Mouse (Mus musculus) adrenal gland, postnatal 36 days (tissue): ENCODE results near the gene Vgll2. TPM values are rescaled to one million over a fixed set of nuclear protein-coding genes. Genes with fewer than 3 reads are reported as not detected.

Experiments
- DNase-seq, 2 experiments: peaks; one replicate each; pipeline ENCODE4 v3.0.0; 2021; ENCODE audit warnings: mixed read lengths in 1 of 2
- long read RNA-seq, 2 experiments: library from polyadenylated mRNA; stranded (forward); transcript quantifications; one replicate each; pipeline ENCODE4 v2.0.0; 2021; ENCODE audit warnings: borderline sequencing depth in 2 of 2
- total RNA-seq, 2 experiments: library from RNA; stranded (reverse); gene quantifications; 2 replicates each; pipeline ENCODE4 v1.2.3; 2021

The Vgll2 gene
- total RNA-seq = not detected
- long read RNA-seq, experiment 1, partial matches to known transcripts = 0 of 1 reads
- long read RNA-seq, experiment 1, other reads (novel, unspliced or antisense) = 0 of 1 reads
- long read RNA-seq, experiment 2 = 0 reads

DNA sequence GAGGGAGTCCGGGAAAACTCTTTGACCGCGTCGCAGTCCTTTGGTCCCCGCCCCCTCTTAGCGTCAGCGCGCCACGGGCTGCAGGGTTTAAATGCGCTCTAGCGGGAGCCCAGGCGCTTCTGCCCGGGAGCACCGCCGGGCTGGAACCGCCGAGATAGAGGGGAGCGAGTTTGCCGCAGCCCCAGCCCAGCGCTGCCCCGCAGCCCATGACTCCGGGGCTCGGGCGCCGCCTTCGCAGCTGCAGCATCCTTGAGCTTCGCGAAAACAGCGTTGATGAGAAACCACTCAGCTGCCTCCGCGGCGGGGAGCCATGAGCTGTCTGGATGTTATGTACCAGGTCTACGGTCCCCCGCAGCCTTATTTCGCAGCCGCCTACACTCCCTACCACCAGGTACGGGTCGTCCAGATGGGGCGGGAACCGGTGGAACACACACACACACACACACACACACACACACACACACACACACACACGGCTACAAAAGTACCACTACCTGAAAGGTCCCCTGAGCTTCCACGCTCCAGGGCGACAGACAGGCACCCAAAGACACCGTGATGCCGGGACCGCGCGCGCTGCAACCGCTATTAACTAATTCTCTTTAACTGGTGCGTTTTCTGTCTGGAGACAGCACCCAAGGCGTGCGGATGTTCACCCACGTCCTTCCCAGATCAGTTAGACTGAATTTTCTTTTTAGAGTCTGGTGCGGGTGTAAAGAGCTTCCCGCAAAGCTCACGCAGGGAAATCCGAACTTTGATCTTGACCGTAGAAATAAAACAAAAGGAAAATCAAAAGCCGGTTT, at the start of gene Vgll2:
TSS of gene Vgll2 (plus strand) at position 90 of the 800 bp plus-strand sequence.
- peak; percentile 58 to 64 for DNase-seq

DNA sequence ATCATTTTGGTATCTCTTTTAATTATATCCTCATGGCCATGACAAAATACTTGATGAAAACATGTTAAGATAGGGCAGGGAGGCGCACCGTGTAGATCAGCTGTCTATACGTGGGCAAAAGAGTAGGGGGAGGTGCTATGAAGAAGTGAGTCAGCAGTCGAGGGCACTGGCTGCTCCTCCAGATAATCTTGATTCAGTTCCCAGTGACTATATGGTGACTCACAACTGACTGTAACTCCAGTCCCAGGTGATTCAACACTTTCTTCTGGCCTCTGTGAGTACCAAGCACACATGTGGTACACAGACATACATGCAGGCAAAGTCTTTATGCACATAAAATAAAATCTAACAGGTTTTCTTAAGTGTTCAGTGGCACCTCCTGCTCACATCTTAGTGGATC, 47.2 kb upstream of the Vgll2 start:
- DNase-seq = peak; percentile 20 to 41

DNA sequence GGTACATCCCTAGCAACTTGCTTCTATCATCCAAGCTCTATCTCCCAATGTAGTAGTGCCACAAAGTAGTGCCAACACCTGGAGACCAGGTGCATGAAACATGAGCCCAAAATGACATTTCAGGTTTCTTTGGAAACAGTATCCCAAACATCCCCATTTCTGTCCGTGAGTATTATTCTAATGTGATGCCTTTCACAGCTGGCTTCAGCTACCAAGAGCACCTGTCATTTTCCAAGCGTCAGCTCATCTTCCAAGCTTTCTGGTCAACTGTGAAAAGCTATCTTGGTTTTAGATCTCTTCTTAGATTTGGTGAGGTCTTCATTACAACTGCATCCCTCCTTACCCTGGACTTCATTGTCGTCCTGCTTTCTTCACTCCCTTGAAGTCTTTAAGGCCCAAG, 46.7 kb upstream of the Vgll2 start:
- no peak for DNase-seq

DNA sequence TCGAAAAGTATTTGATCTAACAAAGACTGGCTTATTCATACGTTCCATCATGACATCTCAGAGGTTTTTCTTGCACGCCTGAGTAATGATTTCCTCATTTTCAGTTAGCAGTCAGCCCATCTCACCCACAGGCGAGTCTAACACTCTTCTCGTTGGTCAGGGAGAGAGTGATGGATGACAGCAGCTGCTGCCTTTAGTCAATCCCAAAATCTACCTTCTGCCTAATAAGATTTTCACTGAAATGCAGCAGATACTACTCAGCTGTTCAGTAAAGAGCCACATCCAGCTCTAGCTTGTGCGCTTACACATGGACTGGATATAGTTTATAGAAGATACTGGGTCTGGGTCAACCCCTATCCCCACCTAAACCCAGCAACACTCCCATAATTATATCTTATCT, 40.7 kb upstream of the Vgll2 start:
- no peak for DNase-seq

- no peak for DNase-seq
Observed at GRCm38 (mm10) chr10:51982395-51982794, 39.9 kb upstream of the Vgll2 start.

GRCm38 (mm10) chr10:52018471-52018870, 3.8 kb upstream of the Vgll2 start:
- DNase-seq = no peak

DNA sequence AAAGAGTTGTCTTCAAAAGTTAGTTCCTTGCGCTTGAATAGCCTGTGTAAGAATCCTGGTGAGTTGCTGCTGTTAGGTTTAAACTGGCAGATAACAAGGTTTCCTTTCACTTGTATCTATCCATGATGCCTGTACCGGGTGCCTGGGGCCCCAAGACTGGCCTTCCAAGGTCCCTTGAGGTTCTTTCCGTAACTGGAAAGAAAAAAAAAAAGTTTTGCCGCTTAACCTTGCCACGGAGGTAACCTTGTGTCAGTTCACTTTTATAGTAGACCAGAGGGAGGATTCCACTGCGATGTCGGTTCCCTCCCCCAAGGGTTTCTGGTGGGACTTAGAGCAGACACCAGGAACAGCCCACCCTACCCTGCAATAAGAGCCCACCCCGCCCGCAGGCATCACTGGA, 1.1 kb upstream of the Vgll2 start:
- DNase-seq = no peak

DNA sequence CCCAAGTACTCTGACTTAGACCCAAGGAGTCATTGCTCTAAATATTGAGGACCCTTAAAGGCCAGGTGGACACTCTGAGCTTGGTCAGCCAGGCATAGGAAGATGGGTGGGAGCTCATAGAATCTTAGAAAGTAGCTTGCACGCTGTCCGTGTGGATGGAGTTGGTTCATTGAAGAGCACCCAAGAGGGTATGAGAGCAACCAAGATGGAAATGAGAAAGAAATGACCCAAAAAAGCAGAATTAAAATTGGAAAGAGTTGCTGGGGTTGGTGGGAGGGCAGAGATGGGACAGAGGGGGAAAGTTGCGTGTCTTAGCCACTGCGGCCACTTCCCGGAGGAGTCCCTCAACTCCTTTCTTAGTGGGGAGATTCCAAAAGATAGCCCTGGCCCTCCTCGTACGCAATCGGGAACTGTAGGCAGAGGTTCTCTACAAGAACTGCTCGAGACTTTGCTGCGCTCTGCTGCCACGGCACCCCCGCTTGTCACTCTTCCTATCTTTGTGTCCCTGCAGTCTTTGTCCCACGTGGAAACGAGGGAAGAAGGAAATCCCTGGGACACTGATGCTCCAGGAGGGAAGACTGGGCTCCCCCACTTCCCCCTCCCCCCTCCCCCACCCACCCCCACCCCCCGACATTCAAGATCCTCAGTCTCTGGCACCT, 437 bp upstream of the Vgll2 start:
- no peak for DNase-seq

DNA sequence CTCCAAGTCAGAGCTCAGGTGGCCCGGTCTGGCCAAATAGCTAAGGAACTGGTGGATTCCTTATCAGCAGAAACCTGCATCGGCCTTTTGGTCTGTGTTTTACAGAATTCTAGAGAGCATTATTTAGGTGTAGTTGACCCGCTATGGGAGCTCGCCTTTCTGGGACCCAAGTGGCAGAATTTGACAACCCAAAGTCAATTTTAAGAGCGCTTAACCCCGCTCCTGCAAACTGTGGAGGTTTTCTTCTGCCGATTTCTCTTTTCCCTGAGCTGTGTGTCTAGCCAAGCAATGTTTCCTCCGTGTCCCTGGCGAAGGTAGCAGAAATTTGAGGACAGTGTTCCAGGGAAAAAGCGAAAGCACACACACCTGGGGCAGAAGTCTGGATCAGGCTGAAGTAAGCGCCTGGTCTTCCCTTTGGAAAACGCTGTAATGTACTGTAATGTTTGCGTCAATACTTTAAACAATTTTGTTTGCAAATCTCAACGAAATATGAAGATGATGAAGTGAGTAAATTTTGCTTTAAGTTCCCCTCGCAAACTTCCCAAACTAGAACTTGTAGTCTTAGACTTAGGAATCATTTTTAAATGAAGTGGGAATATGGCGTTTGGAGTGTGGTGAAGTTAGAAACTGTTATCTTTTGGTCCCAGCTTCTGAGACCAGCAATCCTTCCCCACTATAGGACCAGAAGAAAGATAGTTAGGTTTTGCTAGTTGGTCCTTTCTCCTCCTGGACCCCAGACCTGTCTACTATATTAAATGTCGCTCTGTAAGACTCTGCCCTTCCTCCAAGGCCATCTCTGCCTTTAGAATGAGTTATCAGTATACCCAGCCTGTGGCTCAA, 1.1 kb downstream of the Vgll2 start:
- DNase-seq = no peak

DNA sequence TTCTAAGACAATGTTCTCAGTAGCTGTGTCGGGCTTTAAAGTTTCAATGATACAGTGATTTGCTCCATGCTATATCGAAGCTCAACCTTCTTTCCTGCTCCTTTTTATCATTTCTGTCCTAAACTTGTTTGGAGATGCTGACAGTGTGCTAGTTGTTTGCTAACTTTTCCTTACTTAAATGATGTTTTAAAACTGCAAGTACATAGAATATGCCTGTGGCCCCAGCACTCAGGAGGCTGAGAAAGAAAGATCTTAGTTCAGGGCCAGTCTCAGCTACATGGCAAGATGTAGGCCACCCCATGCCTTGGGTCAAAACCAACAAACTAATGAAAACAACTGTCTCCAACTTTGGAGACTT, 1.7 kb downstream of the Vgll2 start:
- DNase-seq = no peak

- no peak for DNase-seq
Observed at GRCm38 (mm10) chr10:52025291-52025690, 3.0 kb downstream of the Vgll2 start.

GRCm38 (mm10) chr10:52025821-52026220, 3.5 kb downstream of the Vgll2 start:
- DNase-seq = no peak

GRCm38 (mm10) chr10:52027161-52028035, 5.1 kb downstream of the Vgll2 start:
- no peak for DNase-seq

GRCm38 (mm10) chr10:52028561-52029370, 6.5 kb downstream of the Vgll2 start:
- DNase-seq = no peak

DNA sequence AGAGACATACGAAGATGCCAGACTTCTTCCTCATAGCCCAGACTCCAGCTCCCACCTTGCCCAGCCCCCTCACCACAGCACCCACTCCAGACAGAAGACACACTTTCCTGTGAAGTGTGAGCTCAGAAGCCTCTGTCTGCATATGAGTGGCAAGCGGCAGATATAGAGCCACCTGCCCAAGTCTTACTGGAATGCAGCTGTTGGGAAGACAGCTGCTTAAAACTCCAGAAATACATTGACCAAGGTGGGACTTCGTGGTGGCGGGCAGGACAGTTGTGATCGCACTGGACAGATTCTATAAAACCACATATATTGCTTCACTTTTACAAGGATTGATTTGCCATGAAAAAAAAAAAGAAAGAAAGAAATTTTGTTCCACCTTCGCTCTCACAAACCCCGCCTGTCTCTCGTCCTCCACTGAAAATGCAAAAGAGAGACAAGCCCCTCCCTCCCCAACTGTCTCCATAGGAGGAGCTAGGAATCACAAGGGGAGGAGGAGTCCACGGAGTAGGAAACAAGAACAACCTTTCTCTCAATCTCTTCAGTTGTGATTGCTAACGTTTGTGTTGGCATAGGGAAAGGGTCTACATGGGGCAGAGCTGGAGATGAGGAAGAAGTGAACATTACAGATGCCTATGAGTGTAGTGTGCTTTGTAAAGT, 7.2 kb downstream of the Vgll2 start:
- DNase-seq = no peak

GRCm38 (mm10) chr10:52033729-52034128, 11.4 kb downstream of the Vgll2 start:
- DNase-seq = no peak

GRCm38 (mm10) chr10:52039392-52039791, 17.1 kb downstream of the Vgll2 start:
- no peak for DNase-seq

- DNase-seq = no peak
Observed at GRCm38 (mm10) chr10:52043086-52043485, 20.8 kb downstream of the Vgll2 start.

GRCm38 (mm10) chr10:52048287-52048686, 26.0 kb downstream of the Vgll2 start:
- no peak for DNase-seq

DNA sequence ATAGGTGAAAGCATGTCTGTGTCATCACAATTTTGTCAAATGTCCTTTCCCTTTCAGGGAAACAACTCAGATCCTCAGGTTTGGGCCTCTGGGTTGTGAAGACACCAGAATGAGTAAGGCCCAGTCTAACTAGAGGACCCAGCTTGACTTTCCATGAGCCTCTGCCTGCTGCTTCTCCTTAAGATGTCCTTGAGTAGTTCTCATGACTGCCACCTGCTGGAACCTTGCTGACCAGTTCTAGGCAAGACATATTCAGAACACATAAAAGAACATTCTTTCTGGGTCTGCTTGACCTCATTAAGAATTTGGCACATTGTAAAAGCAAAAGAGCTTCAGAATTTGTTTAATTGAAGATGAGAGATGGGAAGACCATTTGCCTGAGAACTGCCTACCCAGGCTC, 50.2 kb downstream of the Vgll2 start:
- DNase-seq = peak; percentile 55 to 72
